Mouse (Mus musculus): Measurements from ENCODE around the gene Kif5a. TPM values are rescaled to one million over a fixed set of nuclear protein-coding genes. Genes with fewer than 3 reads are reported as not detected.
A peak's percentile ranks its signal among the peaks of the same experiment; 100 is the strongest.

Kif5a gene
- polyA plus RNA-seq, 1 experiment = 1.6 TPM

DNA sequence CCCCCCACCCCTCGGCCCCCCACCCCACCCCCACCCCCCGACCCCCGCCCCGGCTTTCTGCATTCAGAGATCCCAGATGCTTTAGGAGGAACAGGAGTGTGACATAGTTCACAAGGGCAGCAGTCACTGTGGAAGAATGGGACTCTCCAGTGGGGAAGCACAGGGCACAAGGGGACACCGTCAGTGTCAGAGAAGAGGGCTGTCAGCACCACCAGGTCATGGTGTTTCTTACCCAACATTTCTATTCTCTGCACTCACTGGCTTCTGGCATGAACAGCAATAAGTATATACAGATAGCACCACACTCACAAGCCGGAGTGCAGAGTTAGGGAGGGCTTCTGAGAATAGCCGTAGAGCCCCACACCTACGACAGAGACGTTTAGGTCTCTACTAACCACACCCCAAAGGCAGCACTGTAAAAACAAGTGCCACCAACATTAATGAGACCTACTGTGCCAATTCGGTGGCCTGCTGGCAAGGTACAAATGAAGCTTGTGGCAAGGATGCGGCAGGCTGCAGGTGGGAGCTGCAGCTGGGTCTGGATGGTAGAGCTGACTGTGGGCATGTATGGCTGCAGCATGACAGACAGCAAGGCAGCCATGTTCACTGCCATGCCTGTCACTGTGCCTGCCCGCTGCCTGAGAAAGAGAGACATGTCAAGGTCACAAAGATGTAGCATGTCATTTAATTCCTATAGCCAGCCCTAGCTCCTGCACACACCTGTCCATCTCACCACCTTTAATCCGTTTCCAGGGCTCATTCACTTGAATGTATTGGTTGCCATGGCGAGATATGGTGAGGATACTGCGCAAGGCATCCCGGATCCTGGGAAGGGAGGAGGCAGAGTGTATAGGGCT, 34.1 kb upstream of the Kif5a start:
- peaks cover 3% of the 10 kb centered on the region; the same call in 1 of the 2 replicates for H3K4me1 ChIP-seq (ENCODE audit: control insufficient read depth, insufficient read depth, low read length)
- H3K27ac ChIP-seq (ENCODE audit: insufficient read depth, low read length) = no peak overlapping the region
- no peak overlapping the region for H3K4me3 ChIP-seq (ENCODE audit: insufficient read depth, low read length)
- no peak for TF ChIP-seq CTCF (IDR thresholded peaks at IDR 0.05; ENCODE audit: borderline replicate concordance, insufficient read depth, low read length)
- TF ChIP-seq POLR2A (IDR thresholded peaks at IDR 0.05; ENCODE audit: low read depth, low read length) = peak; percentile 61

DNA sequence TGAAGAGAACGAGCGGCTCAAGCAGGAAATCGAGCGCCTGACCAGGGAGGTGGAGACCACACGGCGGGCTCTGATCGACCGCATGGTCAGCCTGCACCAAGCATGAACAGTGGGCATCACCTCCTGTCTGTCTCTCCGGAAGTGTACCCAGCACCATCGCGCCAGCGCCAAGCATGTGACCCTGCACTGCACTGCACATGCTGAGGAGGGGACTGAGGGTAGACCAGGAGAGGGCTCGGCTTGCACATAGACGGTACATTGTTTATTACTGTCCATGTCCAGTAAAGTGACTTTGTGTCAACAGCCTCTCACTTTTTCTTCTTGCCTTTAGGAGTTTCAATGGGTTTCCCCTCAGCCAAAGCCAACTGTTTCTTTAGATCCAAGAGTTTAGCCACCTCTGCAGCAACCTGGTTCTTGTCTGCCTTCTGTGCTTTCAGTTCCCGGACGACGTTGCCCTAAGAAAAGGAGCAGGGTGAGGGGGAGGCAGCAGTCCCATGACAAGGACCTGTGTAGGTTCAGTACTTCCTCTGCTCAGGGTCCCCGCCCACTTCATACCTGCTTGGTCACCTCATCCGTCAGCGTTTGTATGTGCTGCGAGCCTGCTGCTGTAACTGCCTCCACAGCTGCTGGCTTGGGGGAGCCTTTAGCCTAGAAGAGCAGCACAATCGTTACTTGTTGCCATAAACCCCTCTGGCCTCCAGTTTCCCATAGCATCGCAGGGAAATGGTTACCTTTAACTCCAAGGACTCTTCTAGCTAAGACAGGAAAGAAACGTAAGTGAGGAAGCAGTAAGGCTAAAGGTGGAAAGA, 33.0 kb upstream of the Kif5a start:
- Histone ChIP-seq H3K4me3 (ENCODE audit: insufficient read depth, low read length) (no peak overlapping the region), H3K27ac (ENCODE audit: insufficient read depth, low read length) (no peak overlapping the region), H3K4me1 (ENCODE audit: control insufficient read depth, insufficient read depth, low read length) (peaks cover 3% of the 10 kb centered on the region; the same call in 1 of the 2 replicates)
- TF ChIP-seq POLR2A (IDR thresholded peaks at IDR 0.05; ENCODE audit: low read depth, low read length) = peak; percentile 35
- TF ChIP-seq CTCF (IDR thresholded peaks at IDR 0.05; ENCODE audit: borderline replicate concordance, insufficient read depth, low read length) = no peak

DNA sequence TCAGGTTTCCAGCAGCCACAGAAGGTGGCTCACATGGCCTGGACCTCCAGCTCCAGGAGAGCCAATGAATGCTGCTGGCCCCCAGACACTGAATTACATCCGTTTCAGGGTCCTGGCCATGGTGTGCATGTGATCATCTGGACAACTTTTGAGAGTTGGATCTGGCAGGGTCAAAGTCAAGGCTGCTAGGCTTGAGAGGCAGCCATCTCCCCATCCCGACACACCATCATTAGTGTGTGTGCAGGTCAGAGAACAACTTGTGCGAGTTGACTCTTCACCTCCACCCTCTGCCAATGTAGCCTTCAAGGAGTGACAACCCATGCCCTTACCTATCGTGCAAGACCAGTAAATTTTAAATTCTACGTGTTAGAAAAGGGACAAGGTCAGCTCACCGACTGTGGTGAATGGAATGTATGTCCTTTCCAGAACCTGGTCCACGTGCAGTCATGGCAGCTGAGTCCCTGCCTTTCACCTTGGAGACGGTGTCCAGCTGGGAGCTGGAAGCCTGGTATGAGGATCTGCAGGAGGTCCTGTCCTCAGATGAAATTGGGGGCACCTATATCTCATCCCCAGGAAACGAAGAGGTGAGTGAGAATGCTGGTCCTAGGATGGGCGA, 31.9 kb upstream of the Kif5a start:
- TF ChIP-seq CTCF (IDR thresholded peaks at IDR 0.05; ENCODE audit: borderline replicate concordance, insufficient read depth, low read length) (no peak), POLR2A (IDR thresholded peaks at IDR 0.05; ENCODE audit: low read depth, low read length) (peak; percentile 62)
- no peak overlapping the region for H3K27ac ChIP-seq (ENCODE audit: insufficient read depth, low read length)
- H3K4me3 ChIP-seq (ENCODE audit: insufficient read depth, low read length) = no peak overlapping the region
- H3K4me1 ChIP-seq (ENCODE audit: control insufficient read depth, insufficient read depth, low read length) = peaks cover 3% of the 10 kb centered on the region; the same call in 1 of the 2 replicates

DNA sequence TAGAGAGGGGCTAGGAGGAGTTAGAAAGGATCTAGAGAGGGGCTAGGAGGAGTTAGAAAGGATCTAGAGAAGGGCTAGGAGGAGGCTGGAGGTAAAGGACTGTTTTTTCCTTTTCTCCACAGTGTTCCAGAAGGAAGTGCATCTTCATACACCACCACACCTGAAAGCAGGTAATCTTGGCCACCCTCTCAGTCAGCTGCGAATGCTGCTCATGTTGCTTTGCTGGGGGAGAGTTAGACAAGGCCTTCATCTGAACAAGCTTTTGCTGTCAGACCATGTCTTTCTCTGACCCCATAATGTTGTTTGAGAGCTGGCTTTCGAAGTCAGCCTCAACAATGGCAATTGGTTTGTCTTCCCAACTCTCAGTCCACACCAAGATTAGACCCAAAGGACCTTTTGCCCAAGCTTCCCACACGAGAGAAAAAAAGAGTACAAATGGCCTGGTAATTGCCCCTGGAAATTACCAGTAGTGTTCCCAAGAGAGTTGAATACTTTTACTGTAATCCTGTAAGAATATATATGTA, 30.5 kb upstream of the Kif5a start:
- Histone ChIP-seq H3K4me3 (ENCODE audit: insufficient read depth, low read length) (peak overlapping the region; percentile 80), H3K4me1 (ENCODE audit: control insufficient read depth, insufficient read depth, low read length) (peaks cover 5% of the 10 kb centered on the region; the same call in 1 of the 2 replicates), H3K27ac (ENCODE audit: insufficient read depth, low read length) (no peak overlapping the region)
- TF ChIP-seq CTCF (IDR thresholded peaks at IDR 0.05; ENCODE audit: borderline replicate concordance, insufficient read depth, low read length) (no peak), POLR2A (IDR thresholded peaks at IDR 0.05; ENCODE audit: low read depth, low read length) (no peak; the same call in 1 of the 2 replicates)

DNA sequence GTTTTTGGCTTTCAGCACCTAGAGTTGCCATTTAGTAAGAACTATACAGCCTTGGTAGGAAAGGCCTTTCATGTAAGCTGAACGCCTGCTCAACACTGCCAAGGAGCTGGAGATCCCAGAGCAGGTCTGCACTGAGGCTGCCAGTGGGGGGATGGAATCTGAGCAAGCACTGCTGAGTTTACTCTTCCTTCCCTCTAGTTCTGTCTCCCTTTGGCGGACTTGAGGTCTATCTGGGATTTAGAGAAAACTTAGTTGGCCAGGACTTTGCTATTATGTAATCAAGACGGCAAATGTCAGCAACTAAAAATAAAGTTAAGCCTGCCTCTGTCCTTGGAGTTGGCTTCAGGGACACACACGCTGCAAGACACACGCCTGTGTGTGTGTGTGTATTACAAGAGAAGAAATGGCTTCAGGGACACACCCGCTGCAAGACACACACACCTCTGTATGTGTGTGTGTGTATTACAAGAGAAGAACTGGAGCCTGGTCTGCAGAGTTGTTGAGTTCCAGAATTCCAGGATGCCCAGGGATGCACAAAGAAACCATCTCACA, 29.9 kb upstream of the Kif5a start:
- Histone ChIP-seq H3K4me3 (ENCODE audit: insufficient read depth, low read length) (peak overlapping the region; percentile 80), H3K4me1 (ENCODE audit: control insufficient read depth, insufficient read depth, low read length) (peaks cover 5% of the 10 kb centered on the region; the same call in 1 of the 2 replicates), H3K27ac (ENCODE audit: insufficient read depth, low read length) (0 out of 2 replicates have a peak overlapping the region, but pooled peaks have one; percentile 1)
- peak; percentile 54 for TF ChIP-seq POLR2A (IDR thresholded peaks at IDR 0.05; ENCODE audit: low read depth, low read length)
- no peak for TF ChIP-seq CTCF (IDR thresholded peaks at IDR 0.05; ENCODE audit: borderline replicate concordance, insufficient read depth, low read length)

DNA sequence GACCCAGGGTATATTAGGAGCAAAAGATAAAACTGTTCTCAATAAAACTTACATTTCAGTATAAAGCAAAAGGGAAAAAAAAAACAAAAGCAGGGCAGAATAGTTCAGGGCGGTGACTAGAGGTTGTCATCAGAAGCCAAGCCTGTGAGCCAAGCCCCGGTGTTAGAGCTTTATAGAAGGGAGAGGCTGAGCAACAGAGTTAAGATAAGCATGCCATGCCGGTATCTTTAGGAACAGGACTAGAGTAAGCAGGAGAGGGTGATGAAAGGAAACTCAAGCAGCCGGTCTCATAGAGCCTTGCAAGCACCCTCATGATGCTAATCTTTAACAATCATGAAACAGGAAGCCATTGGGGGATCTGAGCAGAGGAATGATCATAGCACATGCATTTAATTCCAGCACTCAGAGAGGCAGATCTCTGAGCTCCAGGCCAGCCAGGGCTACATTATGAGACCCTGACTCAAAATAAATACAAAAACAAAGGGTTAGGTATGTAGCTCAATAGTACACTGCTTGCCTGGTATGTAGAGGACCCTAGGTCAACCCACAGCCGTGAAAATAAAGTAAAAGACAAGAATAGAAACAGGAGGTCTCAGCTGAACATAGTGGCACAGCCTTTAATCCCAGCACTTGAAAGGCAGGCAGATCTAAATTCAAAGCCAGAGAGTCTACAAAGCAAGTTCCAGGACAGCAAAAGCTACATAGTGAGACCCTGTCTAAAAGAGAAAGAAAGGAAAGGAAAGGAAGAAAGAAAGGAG, 28.9 kb upstream of the Kif5a start:
- H3K27ac ChIP-seq (ENCODE audit: insufficient read depth, low read length) = peak overlapping the region; percentile 94
- TF ChIP-seq CTCF (IDR thresholded peaks at IDR 0.05; ENCODE audit: borderline replicate concordance, insufficient read depth, low read length) (no peak), POLR2A (IDR thresholded peaks at IDR 0.05; ENCODE audit: low read depth, low read length) (peak; percentile 40)
- H3K4me1 ChIP-seq (ENCODE audit: control insufficient read depth, insufficient read depth, low read length) = peaks cover 9% of the 10 kb centered on the region; the same call in 1 of the 2 replicates
- peak overlapping the region; percentile 80 for H3K4me3 ChIP-seq (ENCODE audit: insufficient read depth, low read length)

DNA sequence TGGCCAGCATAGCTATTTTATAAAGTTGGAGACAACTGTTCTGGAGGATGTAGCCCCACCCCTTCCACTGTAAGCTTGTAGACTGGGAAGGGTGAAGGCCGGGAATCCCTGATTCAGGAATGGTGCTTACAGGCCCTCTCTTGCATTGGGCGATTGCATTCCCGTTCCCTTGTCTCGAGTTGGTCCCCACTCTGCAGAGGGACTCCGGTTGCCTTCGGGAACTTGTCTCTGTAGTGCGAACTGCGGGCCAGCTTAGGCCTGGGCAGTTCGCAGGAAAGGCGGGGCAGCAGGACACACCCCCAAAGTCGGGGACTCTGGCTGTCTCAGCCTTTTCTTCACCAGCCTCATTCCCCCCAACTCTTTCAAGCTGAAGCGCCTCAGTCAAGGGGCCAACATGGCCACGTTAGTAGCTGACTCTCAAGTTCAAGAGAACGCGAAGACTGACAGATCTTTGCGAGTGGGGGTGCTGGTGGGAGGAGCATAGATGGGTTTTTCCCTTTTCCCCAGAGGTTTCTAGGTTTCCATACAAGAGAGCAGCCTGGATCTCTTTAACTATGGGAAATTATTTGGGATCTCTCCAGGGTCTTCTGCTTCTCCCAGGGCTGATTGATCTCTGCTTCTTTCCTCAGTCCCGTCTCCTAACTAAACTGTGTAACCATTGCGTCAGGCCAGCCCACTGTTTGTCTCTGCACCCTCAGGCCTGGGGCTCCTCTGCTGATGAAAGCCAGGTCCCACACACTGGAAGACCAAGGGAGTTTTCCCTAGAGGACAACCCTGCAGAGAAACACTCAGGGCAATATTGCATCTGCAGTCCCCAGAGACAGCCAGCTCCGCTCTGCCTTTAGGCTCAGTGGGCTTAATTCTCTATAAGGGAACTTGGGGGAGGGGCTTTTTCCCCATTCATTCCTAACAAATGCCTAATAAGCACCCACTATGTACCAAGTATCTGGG, 28.1 kb upstream of the Kif5a start:
- H3K4me3 ChIP-seq (ENCODE audit: insufficient read depth, low read length) = peak overlapping the region; percentile 80
- peak overlapping the region; percentile 94 for H3K27ac ChIP-seq (ENCODE audit: insufficient read depth, low read length)
- no peak; the same call in none of the 2 replicates for TF ChIP-seq POLR2A (IDR thresholded peaks at IDR 0.05; ENCODE audit: low read depth, low read length)
- no peak for TF ChIP-seq CTCF (IDR thresholded peaks at IDR 0.05; ENCODE audit: borderline replicate concordance, insufficient read depth, low read length)
- H3K4me1 ChIP-seq (ENCODE audit: control insufficient read depth, insufficient read depth, low read length) = peaks cover 10% of the 10 kb centered on the region; the same call in 1 of the 2 replicates
